Mouse (Mus musculus) intestine, postnatal 0 days (tissue): Measurements from ENCODE around the gene Crtc1. TPM values are rescaled to one million over a fixed set of nuclear protein-coding genes. Genes with fewer than 3 reads are reported as not detected.

Source experiments
- ATAC-seq: fragments of 200-750 bp; cut with Nextera tagmentation; 2 replicates; pipeline ENCODE4 v1.8.0; 2017; ENCODE audit warnings: mild to moderate bottlenecking, moderate TSS enrichment, moderate library complexity
- H3K27ac ChIP-seq: fragments of 300-500 bp; sonication (generic); 2 replicates; pipeline ENCODE4 v1.5.1; 2014; ENCODE audit warnings: mild to moderate bottlenecking, low read depth, low read length, moderate library complexity
- H3K27me3 ChIP-seq: fragments of 300-500 bp; sonication (generic); replicated peaks from 2 replicates; pipeline ENCODE4 v1.6.1; 2014; ENCODE audit warnings: low read length, mixed read lengths; ENCODE audit not compliant: control insufficient read depth, insufficient read depth
- H3K36me3 ChIP-seq: fragments of 300-500 bp; sonication (generic); 2 replicates; pipeline ENCODE4 v1.6.1; 2014; ENCODE audit warnings: mild to moderate bottlenecking, moderate library complexity; ENCODE audit not compliant: control insufficient read depth, insufficient read depth
- H3K4me1 ChIP-seq: fragments of 300-500 bp; sonication (generic); replicated peaks from 2 replicates; pipeline ENCODE4 v1.6.1; 2014; ENCODE audit warnings: antibody characterized with exemption, low read length, mixed read lengths; ENCODE audit not compliant: control insufficient read depth, insufficient read depth
- H3K4me2 ChIP-seq: fragments of 300-500 bp; sonication (generic); replicated peaks from 2 replicates; pipeline ENCODE4 v1.6.1; 2014; ENCODE audit warnings: low read depth, mild to moderate bottlenecking, moderate library complexity
- H3K4me3 ChIP-seq: fragments of 300-500 bp; sonication (generic); 2 replicates; pipeline ENCODE4 v1.5.1; 2014; ENCODE audit warnings: low read depth, low read length
- H3K9ac ChIP-seq: fragments of 300-500 bp; sonication (generic); 2 replicates; pipeline ENCODE4 v1.6.1; 2014; ENCODE audit warnings: mild to moderate bottlenecking, low read depth, low read length
- H3K9me3 ChIP-seq: fragments of 300-500 bp; sonication (generic); 2 replicates; pipeline ENCODE4 v1.6.1; 2016; ENCODE audit warnings: mixed run types; ENCODE audit not compliant: control insufficient read depth
- CTCF ChIP-seq: sonication (generic); IDR thresholded peaks from 2 replicates; pipeline ENCODE4 v1.5.1; 2016; ENCODE audit warnings: low read depth, mild to moderate bottlenecking, control low read depth, antibody characterized with exemption, moderate library complexity
- WGBS: fragments of 180-500 bp; shearing (Covaris S2); extraction: QIAGEN DNeasy Blood & Tissue Kit; methylation state at CpG from one replicate; pipeline ENCODE4 v1.1.7; 2014; 5-methylcytosine and 5-hydroxymethylcytosine counted together
- polyA plus RNA-seq: library from polyadenylated mRNA; unstranded; fragments of >200 nt; fragmentation: Nextera tagmentation; extraction: Ambion mirVana; gene quantifications from 2 replicates; pipeline ENCODE4 v1.2.1, GENCODE M21; 2015

Gene Crtc1
- polyA plus RNA-seq, 1 experiment from 2014 or later: 9.2 TPM

DNA sequence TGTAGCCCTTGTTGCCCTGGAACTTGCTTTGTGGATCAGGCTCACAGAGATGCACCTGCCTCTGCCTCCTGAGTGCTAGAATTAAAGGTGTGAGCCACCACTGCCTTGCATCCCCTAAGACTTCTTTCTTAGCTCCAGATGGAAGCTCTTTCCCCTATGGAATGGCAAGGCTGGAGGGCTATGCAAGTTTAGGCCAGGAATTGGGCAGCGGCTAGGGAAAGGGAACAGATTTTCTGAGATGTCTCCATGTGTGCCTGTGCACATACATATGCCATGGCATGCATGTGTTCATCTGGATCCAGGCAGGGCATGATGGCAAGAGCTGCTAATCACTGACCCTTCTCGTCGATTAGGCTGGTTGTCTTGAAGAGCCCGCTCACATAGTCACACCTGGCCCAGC lies 26.3 kb upstream of the Crtc1 start:
- no peak for TF ChIP-seq CTCF
- Histone ChIP-seq H3K4me2 (no peak overlapping the region), H3K4me3 (no peak overlapping the region), H3K9ac (no peak overlapping the region), H3K27ac (no peak overlapping the region), H3K9me3 (no peaks in the 10 kb centered on the region), H3K4me1 (peaks cover 5% of the 10 kb centered on the region), H3K27me3 (no peaks in the 10 kb centered on the region), H3K36me3 (peaks cover 7% of the 10 kb centered on the region; the same call in 1 of the 2 replicates)
- over 99% methylated on average over 4 of the region's 4 CpGs for WGBS
- no peak for ATAC-seq

- H3K4me3 ChIP-seq: no peak overlapping the region
Observed at GRCm38 (mm10) chr8:70464162-70464561, 24.8 kb upstream of the Crtc1 start.

DNA sequence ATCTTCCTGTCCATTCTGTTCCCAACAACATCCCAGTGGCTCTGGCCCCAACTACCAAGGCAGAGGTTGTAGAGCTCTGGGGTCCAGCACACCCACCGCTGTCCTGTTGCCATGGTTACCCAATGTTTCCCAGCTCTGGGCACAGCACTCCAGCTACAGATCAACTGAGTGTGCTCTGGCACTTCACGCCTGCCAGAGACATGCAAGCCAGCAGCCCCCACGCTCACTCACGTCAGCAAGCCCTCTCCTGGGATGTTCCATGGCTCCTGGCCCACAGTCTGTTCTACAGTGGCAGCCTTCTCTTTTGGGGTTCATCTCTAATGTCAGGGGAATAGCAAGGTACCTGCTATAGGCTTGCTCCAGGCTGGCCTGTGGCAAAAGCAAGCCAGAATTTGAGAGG lies 23.9 kb upstream of the Crtc1 start:
- Histone ChIP-seq H3K4me2 (no peak overlapping the region), H3K4me3 (no peak overlapping the region), H3K36me3 (peaks cover 7% of the 10 kb centered on the region; the same call in 1 of the 2 replicates), H3K9me3 (no peaks in the 10 kb centered on the region), H3K4me1 (no peaks in the 10 kb centered on the region), H3K9ac (no peak overlapping the region), H3K27me3 (no peaks in the 10 kb centered on the region), H3K27ac (no peak overlapping the region)
- ATAC-seq: no peak
- TF ChIP-seq CTCF: no peak
- 86% methylated on average over 4 of the region's 4 CpGs for WGBS

More at GRCm38 (mm10) chr8:70464162-70464561, 24.8 kb upstream of the Crtc1 start:
- H3K9me3 ChIP-seq: no peaks in the 10 kb centered on the region
- no peak for TF ChIP-seq CTCF
- no peak overlapping the region for H3K27ac ChIP-seq
- no peaks in the 10 kb centered on the region for H3K4me1 ChIP-seq
- 91% methylated on average over 6 of the region's 6 CpGs for WGBS
- no peak overlapping the region for H3K9ac ChIP-seq
- H3K36me3 ChIP-seq: peaks cover 7% of the 10 kb centered on the region; the same call in 1 of the 2 replicates
- H3K4me2 ChIP-seq: no peak overlapping the region
- ATAC-seq: no peak
- no peaks in the 10 kb centered on the region for H3K27me3 ChIP-seq

GRCm38 (mm10) chr8:70462516-70462813 lies 23.1 kb upstream of the Crtc1 start:
- no peaks in the 10 kb centered on the region for H3K9me3 ChIP-seq
- WGBS: 78% methylated on average over 8 of the region's 8 CpGs
- no peaks in the 10 kb centered on the region for H3K27me3 ChIP-seq
- ATAC-seq: no peak
- H3K4me2 ChIP-seq: no peak overlapping the region
- TF ChIP-seq CTCF: no peak
- H3K4me1 ChIP-seq: no peaks in the 10 kb centered on the region
- no peak overlapping the region for H3K9ac ChIP-seq
- peaks cover 7% of the 10 kb centered on the region; the same call in 1 of the 2 replicates for H3K36me3 ChIP-seq
- H3K4me3 ChIP-seq: no peak overlapping the region
- no peak overlapping the region for H3K27ac ChIP-seq

DNA sequence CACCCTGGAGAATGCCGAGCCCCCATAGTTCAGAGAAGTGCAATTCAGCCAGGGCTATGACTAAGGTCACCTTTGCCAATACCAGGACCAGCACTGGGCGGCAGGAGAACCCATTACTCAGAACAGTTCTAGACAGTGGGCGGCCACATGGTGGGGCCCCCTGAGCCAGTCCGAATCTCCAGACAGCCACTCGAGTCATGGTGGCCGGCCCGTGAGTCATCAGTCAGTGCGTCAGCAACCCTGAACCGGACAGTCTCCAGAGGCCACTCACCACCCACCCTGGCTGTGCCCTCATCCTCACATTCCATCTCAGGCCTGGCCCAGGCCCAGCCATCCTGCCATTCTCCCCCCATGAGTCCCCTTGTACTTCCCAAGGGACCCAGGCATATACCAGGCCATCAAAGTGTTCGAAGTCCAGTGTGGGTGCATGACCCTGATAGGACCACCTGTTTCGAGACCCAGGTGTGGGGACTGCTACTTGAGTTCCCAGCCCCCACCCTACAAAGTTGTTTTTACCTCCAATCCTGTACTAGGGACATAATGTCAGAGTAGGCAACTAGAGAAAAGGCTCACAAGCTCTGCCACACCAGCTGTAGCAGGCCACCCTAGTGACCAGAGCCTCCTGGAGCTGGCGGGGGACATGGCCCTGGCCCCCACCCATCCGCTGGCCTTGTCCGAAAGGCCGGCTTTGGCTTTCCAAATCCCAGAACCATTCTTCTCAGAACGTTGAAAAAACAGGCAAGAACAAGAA lies 22.6 kb upstream of the Crtc1 start:
- H3K27ac ChIP-seq: no peak overlapping the region
- peaks cover 7% of the 10 kb centered on the region; the same call in 1 of the 2 replicates for H3K36me3 ChIP-seq
- no peak overlapping the region for H3K9ac ChIP-seq
- ATAC-seq: no peak
- H3K4me3 ChIP-seq: no peak overlapping the region
- H3K4me1 ChIP-seq: no peaks in the 10 kb centered on the region
- H3K4me2 ChIP-seq: no peak overlapping the region
- no peaks in the 10 kb centered on the region for H3K9me3 ChIP-seq
- H3K27me3 ChIP-seq: no peaks in the 10 kb centered on the region
- TF ChIP-seq CTCF: no peak
- 85% methylated on average over 16 of the region's 16 CpGs for WGBS

DNA sequence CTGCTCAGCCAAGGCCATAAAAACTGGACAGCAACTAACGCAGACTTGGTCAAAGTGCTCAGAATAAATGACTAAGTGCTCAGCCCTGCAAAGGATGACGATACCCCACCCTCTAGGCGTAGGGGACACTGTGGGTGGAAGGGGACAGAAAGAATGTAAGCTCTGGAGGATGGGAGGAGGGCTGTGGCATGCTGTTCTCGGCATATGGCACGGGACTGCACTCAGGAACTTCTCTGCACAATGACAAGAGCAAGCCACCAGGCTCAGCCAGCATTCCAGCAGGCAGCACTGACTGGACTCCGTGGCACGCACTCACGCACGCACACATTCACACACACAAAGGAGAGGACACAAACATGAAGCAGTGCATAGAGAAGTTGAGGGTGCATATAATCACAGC lies 21.2 kb upstream of the Crtc1 start:
- no peaks in the 10 kb centered on the region for H3K9me3 ChIP-seq
- H3K36me3 ChIP-seq: no peaks in the 10 kb centered on the region
- no peak for TF ChIP-seq CTCF
- no peaks in the 10 kb centered on the region for H3K27me3 ChIP-seq
- no peaks in the 10 kb centered on the region for H3K4me1 ChIP-seq
- 71% methylated on average over 9 of the region's 9 CpGs for WGBS
- ATAC-seq: no peak
- H3K4me2 ChIP-seq: no peak overlapping the region
- no peak overlapping the region for H3K4me3 ChIP-seq
- H3K27ac ChIP-seq: no peak overlapping the region
- no peak overlapping the region for H3K9ac ChIP-seq

GRCm38 (mm10) chr8:70460199-70460598 lies 20.8 kb upstream of the Crtc1 start:
- Histone ChIP-seq H3K27ac (no peak overlapping the region), H3K9me3 (no peaks in the 10 kb centered on the region), H3K36me3 (no peaks in the 10 kb centered on the region), H3K4me3 (no peak overlapping the region), H3K27me3 (no peaks in the 10 kb centered on the region), H3K4me2 (no peak overlapping the region), H3K9ac (no peak overlapping the region), H3K4me1 (no peaks in the 10 kb centered on the region)
- no peak for TF ChIP-seq CTCF
- WGBS: 86% methylated on average over 5 of the region's 5 CpGs
- ATAC-seq: no peak
